Mouse (Mus musculus) bone marrow macrophage, adult 2 months (primary cell): Measurements from ENCODE around the gene Snrpb2.

Experiments
- CTCF ChIP-seq: IDR thresholded peaks from 2 replicates; pipeline ENCODE4 v1.5.1; 2012; ENCODE audit warnings: low read depth, mild to moderate bottlenecking, low read length, moderate library complexity
- POLR2A ChIP-seq: IDR thresholded peaks from 2 replicates; pipeline ENCODE4 v1.6.1; 2012; ENCODE audit warnings: mild to moderate bottlenecking, low read depth, low read length, borderline replicate concordance

DNA sequence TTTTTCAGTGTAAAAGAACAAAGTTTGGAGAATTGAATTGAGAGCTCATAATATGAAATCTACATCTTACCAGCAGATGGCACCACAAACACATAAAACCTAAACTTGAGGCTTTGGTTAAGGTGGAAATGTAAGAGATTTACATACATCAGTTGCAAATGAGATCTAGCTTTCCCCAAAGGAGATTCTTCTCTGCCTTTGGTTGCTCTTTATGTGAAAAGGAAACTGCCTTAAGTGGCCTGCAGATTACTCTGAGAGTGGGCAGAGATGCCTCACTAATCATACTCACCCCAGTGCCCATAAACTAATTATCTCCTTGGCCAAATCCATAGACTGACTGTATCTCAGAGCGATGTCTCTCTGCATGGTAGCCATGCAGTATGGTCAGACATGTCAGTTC lies 51.0 kb downstream of the Snrpb2 start:
- TF ChIP-seq POLR2A: no peak
- TF ChIP-seq CTCF: no peak
